Mouse (Mus musculus): ENCODE data around the gene Cacnb1.

Gene Cacnb1

GRCm38 (mm10) chr11:97954469-97955141, 68.2 kb downstream of the Cacnb1 start:
- DNase-seq: peak in 1 of 2 experiments; percentile 21

DNA sequence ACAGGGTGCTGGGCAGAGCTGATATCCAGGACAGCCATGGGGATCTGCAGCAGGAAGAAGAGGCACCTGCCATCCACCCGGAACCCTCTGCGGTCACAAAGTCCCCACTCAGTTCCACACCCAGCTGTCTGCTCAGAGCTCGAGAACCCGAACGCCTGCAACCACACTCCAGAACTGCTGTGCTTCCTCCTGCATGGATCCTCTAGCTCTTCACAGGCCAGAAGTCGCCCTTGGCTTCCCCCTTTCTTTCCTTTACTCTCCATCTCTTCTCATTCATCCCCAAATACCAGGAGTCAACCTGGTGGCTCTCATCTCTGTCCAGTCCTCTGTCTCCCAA, 68.9 kb downstream of the Cacnb1 start:
- no peak for DNase-seq

- no peak for DNase-seq
Measured at GRCm38 (mm10) chr11:97953179-97953938, 69.5 kb downstream of the Cacnb1 start.

- DNase-seq: no peak
Measured at GRCm38 (mm10) chr11:97952367-97953006, 70.3 kb downstream of the Cacnb1 start.

Measured in cerebellum, postnatal 10 days (tissue).